Comparison of ENCODE assay signal across 18 mouse cellular contexts in the genomic region with DNA sequence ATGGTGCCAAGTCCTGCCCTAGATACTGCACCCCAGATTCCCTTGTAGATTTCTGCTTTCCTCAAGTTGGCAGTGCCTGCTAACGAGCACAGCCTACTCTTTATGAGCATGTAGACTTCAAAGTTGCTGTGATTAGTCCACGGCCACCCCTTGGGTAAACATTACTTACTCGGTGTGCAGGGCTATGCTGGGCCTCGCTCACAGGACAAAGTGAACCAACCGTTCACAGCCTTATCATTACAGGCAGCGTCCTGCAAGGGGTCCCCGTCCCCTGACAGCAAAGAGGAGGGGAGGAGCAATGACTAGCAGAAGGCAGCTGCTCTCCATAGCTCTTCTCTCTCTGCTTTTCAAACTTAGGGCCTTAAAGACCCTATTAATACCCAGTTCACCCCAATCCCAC. TPM values are rescaled to one million over a fixed set of nuclear protein-coding genes. Genes with fewer than 3 reads are reported as not detected.
A peak's percentile ranks its signal among the peaks of the same experiment; 100 is the strongest.
DNase-seq lines count a peak whose midpoint lies in the region; ATAC-seq and TF ChIP-seq lines count a peak whose summit lies in the region.
"Had no signal": no experiment of that assay in that cellular context is flagged by ENCODE, and none has a peak within 500 bp of the region (broad histone marks: within the 10 kb centered on the region; RNA-seq: fewer than 3 reads in every experiment).

No protein-coding gene starts in this region.

- H3K4me1 ChIP-seq in heart, embryonic 12.5 days (replicated peaks), result peaks cover 34% of the 10 kb centered on the region
- peaks cover 12% of the 10 kb centered on the region; the same call in 1 of the 2 replicates for H3K4me1 ChIP-seq in heart, embryonic 11.5 days (ENCODE audit: control insufficient read depth, insufficient read depth, low read length)
- H3K4me1 ChIP-seq in brown adipose tissue, adult 24 weeks (ENCODE audit: control insufficient read depth, insufficient read depth, insufficient read length, low read length), result peaks cover 23% of the 10 kb centered on the region
- H3K4me1 ChIP-seq in intestine, postnatal 0 days (replicated peaks; ENCODE audit: control insufficient read depth, insufficient read depth, low read length), result peaks cover 23% of the 10 kb centered on the region; the same call in 1 of the 2 replicates
- H3K4me1 ChIP-seq in liver, postnatal 0 days (ENCODE audit: insufficient read depth), result peaks cover 19% of the 10 kb centered on the region
- H3K4me1 ChIP-seq in forebrain, embryonic 16.5 days (replicated peaks; ENCODE audit: control insufficient read depth, insufficient read depth, low read length), result no peaks in the 10 kb centered on the region
- H3K4me1 ChIP-seq: embryonic facial prominence, embryonic 12.5 days; limb, embryonic 15.5 days had no signal

- no peak overlapping the region for H3K4me3 ChIP-seq in heart, embryonic 12.5 days
- H3K4me3 ChIP-seq in heart, embryonic 11.5 days (ENCODE audit: low read depth, low read length), result no peak overlapping the region
- no peak overlapping the region for H3K4me3 ChIP-seq in brown adipose tissue, adult 24 weeks (ENCODE audit: insufficient read depth, low read depth, low read length)
- no peak overlapping the region for H3K4me3 ChIP-seq in intestine, postnatal 0 days (ENCODE audit: low read depth, low read length)
- no peak overlapping the region for H3K4me3 ChIP-seq in liver, postnatal 0 days (ENCODE audit: low read depth, low read length)
- H3K4me3 ChIP-seq in forebrain, embryonic 16.5 days (replicated peaks; ENCODE audit: low read length), result no peak overlapping the region
- H3K4me3 ChIP-seq: embryonic facial prominence, embryonic 12.5 days; limb, embryonic 15.5 days had no signal

- no peak for ATAC-seq in heart, embryonic 12.5 days (ENCODE audit: insufficient number of reproducible peaks, low FRiP score)
- ATAC-seq in heart, embryonic 11.5 days (replicated peaks; ENCODE audit: insufficient number of reproducible peaks, low FRiP score, low TSS enrichment), result no peak
- ATAC-seq in intestine, postnatal 0 days, result peak; percentile 84
- ATAC-seq in liver, postnatal 0 days, result no peak
- no peak for ATAC-seq in forebrain, embryonic 16.5 days
- ATAC-seq: hindbrain, embryonic 16.5 days; midbrain, embryonic 16.5 days had no signal

- no peaks in the 10 kb centered on the region for H3K36me3 ChIP-seq in heart, embryonic 12.5 days
- no peaks in the 10 kb centered on the region for H3K36me3 ChIP-seq in heart, embryonic 11.5 days (ENCODE audit: control insufficient read depth, insufficient read depth, low read length)
- peaks cover 2% of the 10 kb centered on the region; the same call in 1 of the 2 replicates for H3K36me3 ChIP-seq in intestine, postnatal 0 days (ENCODE audit: control insufficient read depth, insufficient read depth)
- H3K36me3 ChIP-seq in liver, postnatal 0 days (replicated peaks; ENCODE audit: insufficient read depth, low read length), result no peaks in the 10 kb centered on the region
- no peaks in the 10 kb centered on the region for H3K36me3 ChIP-seq in forebrain, embryonic 16.5 days (ENCODE audit: control insufficient read depth, insufficient read depth)
- H3K36me3 ChIP-seq: embryonic facial prominence, embryonic 12.5 days; limb, embryonic 15.5 days had no signal

- 0 out of 2 replicates have a peak, but pooled peaks have one; percentile 2 for TF ChIP-seq CTCF in intestine, postnatal 0 days (IDR thresholded peaks at IDR 0.05; ENCODE audit: low read depth)
- TF ChIP-seq CTCF in liver, postnatal 0 days (IDR thresholded peaks at IDR 0.05; ENCODE audit: low read depth), result no peak

- 0 out of 2 replicates have a peak, but pooled peaks cover 3% of the 10 kb centered on the region for H3K9me3 ChIP-seq in heart, embryonic 12.5 days (replicated peaks)
- H3K9me3 ChIP-seq in heart, embryonic 11.5 days (replicated peaks; ENCODE audit: control insufficient read depth, low read length), result no peaks in the 10 kb centered on the region
- no peaks in the 10 kb centered on the region for H3K9me3 ChIP-seq in intestine, postnatal 0 days (ENCODE audit: control insufficient read depth)
- no peaks in the 10 kb centered on the region for H3K9me3 ChIP-seq in liver, postnatal 0 days (ENCODE audit: low read length)
- no peaks in the 10 kb centered on the region for H3K9me3 ChIP-seq in forebrain, embryonic 16.5 days (ENCODE audit: control insufficient read depth, low read length)
- H3K9me3 ChIP-seq: embryonic facial prominence, embryonic 12.5 days; limb, embryonic 15.5 days had no signal

- H3K27ac ChIP-seq in heart, embryonic 12.5 days (ENCODE audit: poor library complexity, severe bottlenecking), result peak overlapping the region; percentile 58; the same call in 1 of the 2 replicates
- no peak overlapping the region for H3K27ac ChIP-seq in heart, embryonic 11.5 days (ENCODE audit: low read depth, low read length)
- 0 out of 2 replicates have a peak overlapping the region, but pooled peaks have one; percentile 13 for H3K27ac ChIP-seq in brown adipose tissue, adult 24 weeks (replicated peaks; ENCODE audit: low read depth, low read length)
- H3K27ac ChIP-seq in intestine, postnatal 0 days (ENCODE audit: low read depth, low read length), result peak overlapping the region; percentile 54
- no peak overlapping the region; the same call in 1 of the 2 replicates for H3K27ac ChIP-seq in liver, postnatal 0 days (ENCODE audit: low read depth)
- H3K27ac ChIP-seq in forebrain, embryonic 16.5 days (ENCODE audit: low read length), result no peak overlapping the region
- H3K27ac ChIP-seq: embryonic facial prominence, embryonic 12.5 days; limb, embryonic 15.5 days had no signal

- no peak overlapping the region for H3K4me2 ChIP-seq in heart, embryonic 12.5 days
- H3K4me2 ChIP-seq in heart, embryonic 11.5 days, result no peak overlapping the region
- peak overlapping the region; percentile 1; the same call in 1 of the 2 replicates for H3K4me2 ChIP-seq in intestine, postnatal 0 days (replicated peaks; ENCODE audit: low read depth)
- H3K4me2 ChIP-seq in liver, postnatal 0 days (ENCODE audit: low read depth, low read length), result no peak overlapping the region
- H3K4me2 ChIP-seq in forebrain, embryonic 16.5 days (ENCODE audit: low read length), result no peak overlapping the region
- H3K4me2 ChIP-seq: embryonic facial prominence, embryonic 12.5 days; limb, embryonic 15.5 days had no signal

- no peak overlapping the region for H3K9ac ChIP-seq in heart, embryonic 12.5 days
- no peak overlapping the region for H3K9ac ChIP-seq in heart, embryonic 11.5 days (ENCODE audit: low read depth, low read length)
- no peak overlapping the region for H3K9ac ChIP-seq in intestine, postnatal 0 days (ENCODE audit: low read depth, low read length)
- H3K9ac ChIP-seq in liver, postnatal 0 days (replicated peaks), result peak overlapping the region; percentile 7
- H3K9ac ChIP-seq in forebrain, embryonic 16.5 days (replicated peaks; ENCODE audit: low read depth, low read length), result no peak overlapping the region
- H3K9ac ChIP-seq: embryonic facial prominence, embryonic 12.5 days; limb, embryonic 15.5 days had no signal

- WGBS in heart, embryonic 12.5 days, result 25% methylated on average over 7 of the region's 7 CpGs
- WGBS in heart, embryonic 11.5 days (ENCODE audit: insufficient replicate concordance), result 29% methylated on average over 7 of the region's 7 CpGs
- WGBS in intestine, postnatal 0 days, result 16% methylated on average over 7 of the region's 7 CpGs
- WGBS in liver, postnatal 0 days (ENCODE audit: insufficient replicate concordance), result 51% methylated on average over 7 of the region's 7 CpGs
- 52% methylated on average over 7 of the region's 7 CpGs for WGBS in forebrain, embryonic 16.5 days

- H3K27me3 ChIP-seq in heart, embryonic 12.5 days (replicated peaks), result no peaks in the 10 kb centered on the region
- no peaks in the 10 kb centered on the region for H3K27me3 ChIP-seq in heart, embryonic 11.5 days (ENCODE audit: control insufficient read depth, insufficient read depth, low read length)
- no peaks in the 10 kb centered on the region for H3K27me3 ChIP-seq in intestine, postnatal 0 days (replicated peaks; ENCODE audit: control insufficient read depth, insufficient read depth, low read length)
- no peaks in the 10 kb centered on the region for H3K27me3 ChIP-seq in liver, postnatal 0 days (ENCODE audit: insufficient read depth, low read length)
- no peaks in the 10 kb centered on the region for H3K27me3 ChIP-seq in forebrain, embryonic 16.5 days (replicated peaks; ENCODE audit: control insufficient read depth, insufficient read depth, low read length)
- H3K27me3 ChIP-seq: embryonic facial prominence, embryonic 12.5 days; limb, embryonic 15.5 days had no signal

- DNase-seq in liver, postnatal 0 days, result no peak
- no peak for DNase-seq in urinary bladder, postnatal 4 days (ENCODE audit: low spot score in 2 of 2)
- DNase-seq in thymus, postnatal 4 days, result no peak
- DNase-seq: adrenal gland, postnatal 14 days; cerebellum, adult 8-10 months; gastrocnemius, postnatal 10 days; kidney, adult 9 months; right cerebral cortex, adult 18-20 months; thymus, postnatal 25 days had no signal

- no peak for TF ChIP-seq EP300 in liver, postnatal 0 days (IDR thresholded peaks at IDR 0.05; ENCODE audit: low read depth)

RNA-seq across cellular contexts. Expression of gene Coq8a, which starts 14.6 kb away (rescaled TPM):
- 15.2 and 17.8 TPM in 2 replicates for polyA plus RNA-seq in heart, embryonic 12.5 days (2016; fragmentation: Nextera tagmentation; extraction: Ambion mirVana)
- 8.6 and 10.8 TPM in 2 replicates for polyA plus RNA-seq in heart, embryonic 11.5 days (2014; fragmentation: Nextera tagmentation; extraction: Ambion mirVana)
- 1,169 and 1,640 TPM in 2 replicates for polyA plus RNA-seq in brown adipose tissue, adult 24 weeks (2012; ENCODE audit: insufficient read depth, insufficient read length, missing spikeins)
- polyA plus RNA-seq in intestine, postnatal 0 days (2015; fragmentation: Nextera tagmentation; extraction: Ambion mirVana), result 28.6 and 29.7 TPM in 2 replicates
- 36.6 and 49.7 TPM in 2 replicates for polyA plus RNA-seq in liver, postnatal 0 days (2015; fragmentation: Nextera tagmentation; extraction: Ambion mirVana)
- polyA plus RNA-seq in forebrain, embryonic 16.5 days (2015; fragmentation: Nextera tagmentation; extraction: Ambion mirVana), result 4.1 and 5.1 TPM in 2 replicates

Comparison
In these comparisons a context has a peak if more than half of its experiments do, and no peak if none do; other contexts are left out.
1. H3K27ac ChIP-seq: peak in heart, embryonic 12.5 days (single experiment), brown adipose tissue, adult 24 weeks (single experiment) and intestine, postnatal 0 days (single experiment); none in heart, embryonic 11.5 days (single experiment), liver, postnatal 0 days (single experiment) and forebrain, embryonic 16.5 days (single experiment).
2. RNA of gene Coq8a, which starts 14.6 kb away (polyA plus RNA-seq): 1,169 to 1,640 TPM in brown adipose tissue, adult 24 weeks; 36.6 to 49.7 TPM in liver, postnatal 0 days, 28.6 to 29.7 TPM in intestine, postnatal 0 days, 15.2 to 17.8 TPM in heart, embryonic 12.5 days, 8.6 to 10.8 TPM in heart, embryonic 11.5 days and 4.1 to 5.1 TPM in forebrain, embryonic 16.5 days; every median in the first group is over 10 times any median in the second.